Mouse (Mus musculus): Measurements from ENCODE around the gene Gtsf1.

DNA sequence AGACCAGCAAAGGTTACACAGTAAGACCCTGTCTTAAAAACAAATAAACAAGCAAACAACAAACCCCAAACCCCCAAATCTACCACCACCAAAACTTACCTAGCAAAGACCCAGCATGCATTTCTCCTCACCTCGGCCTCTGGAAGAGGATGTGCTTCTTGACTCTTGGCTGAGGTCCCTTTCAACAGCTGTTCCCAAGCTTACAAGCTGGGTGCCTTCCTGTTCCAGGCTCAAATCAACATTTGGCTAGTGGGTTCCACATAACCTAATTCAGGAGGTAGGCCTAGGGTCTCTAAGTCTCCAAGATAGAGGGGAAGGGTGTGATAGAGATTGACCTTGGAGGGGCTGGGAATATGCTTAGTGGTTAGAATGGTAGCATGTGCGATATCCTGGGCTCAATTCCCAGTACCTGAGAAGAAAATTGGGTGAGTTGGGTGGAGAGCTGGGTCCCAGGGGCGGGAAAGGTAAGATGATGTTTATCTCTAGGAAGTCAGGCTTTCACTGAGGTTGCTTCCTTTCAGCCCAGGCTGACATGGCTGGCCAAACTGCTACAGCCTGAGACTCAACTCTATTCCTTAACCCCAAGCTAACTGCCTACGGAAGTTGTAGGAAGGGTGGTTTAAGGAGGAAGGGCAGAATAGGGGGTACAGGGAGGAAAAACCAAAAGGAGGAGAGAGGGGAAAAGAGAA lies 55.0 kb downstream of the Gtsf1 start:
- TF ChIP-seq CTCF (IDR thresholded peaks at IDR 0.05) (no peak), EP300 (IDR thresholded peaks at IDR 0.05) (no peak)

Data from lung, postnatal 0 days (tissue).